Mouse (Mus musculus): ENCODE results near the gene Fyn.

- TF ChIP-seq CTCF (IDR thresholded peaks at IDR 0.05; ENCODE audit: low read depth) (no peak), EP300 (IDR thresholded peaks at IDR 0.05; ENCODE audit: low read depth) (no peak)
These were observed 219.5 kb downstream of the Fyn start for GRCm38 (mm10) chr10:39587973-39588746.

All from liver, postnatal 0 days (tissue).